ENCODE assay signal across 8 mouse cellular contexts in the genomic region with DNA sequence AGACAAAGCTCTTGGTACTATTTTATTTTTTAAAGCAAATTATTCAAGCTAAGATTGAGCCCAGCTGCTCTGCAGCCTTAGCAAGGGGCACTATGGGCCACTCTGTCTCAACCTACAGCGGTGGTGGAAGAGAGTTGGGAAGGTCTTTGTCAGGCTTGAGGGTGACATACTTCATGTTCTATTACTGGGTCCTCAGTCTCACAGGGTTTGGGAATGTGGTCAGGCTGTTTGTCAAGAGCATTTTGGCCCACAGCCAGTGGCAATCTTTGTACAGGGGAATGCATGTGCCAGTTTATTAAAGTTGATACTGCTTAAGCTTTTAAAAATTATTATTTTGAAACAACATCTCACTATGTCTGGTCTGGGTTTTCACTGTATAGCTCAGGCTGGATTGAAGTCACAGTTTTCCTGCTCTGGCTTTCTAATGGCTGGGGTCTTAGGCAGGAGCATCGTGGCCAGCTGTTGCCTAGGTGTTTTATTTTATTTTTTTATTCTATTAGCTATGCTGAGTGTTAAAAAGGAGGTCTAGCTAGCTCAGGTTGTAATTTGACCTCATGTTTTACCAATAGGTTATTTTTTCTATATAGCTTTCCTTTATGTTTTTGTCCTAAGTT. TPM values are rescaled to one million over a fixed set of nuclear protein-coding genes. Genes with fewer than 3 reads are reported as not detected.
DNase-seq lines count a peak whose midpoint lies in the region; ATAC-seq and TF ChIP-seq lines count a peak whose summit lies in the region.

No protein-coding gene starts in this region.

- no peak overlapping the region for H3K9ac ChIP-seq in hindbrain, embryonic 16.5 days (ENCODE audit: low read depth, low read length)
- H3K9ac ChIP-seq in stomach, postnatal 0 days (ENCODE audit: low read length), result no peak overlapping the region

- WGBS in hindbrain, embryonic 16.5 days, result 54% methylated on average over 2 of the region's 2 CpGs
- 56% methylated on average over 2 of the region's 2 CpGs for WGBS in stomach, postnatal 0 days

- no peak overlapping the region for H3K4me2 ChIP-seq in hindbrain, embryonic 16.5 days (ENCODE audit: low read length)
- H3K4me2 ChIP-seq in stomach, postnatal 0 days (replicated peaks; ENCODE audit: low read depth), result no peak overlapping the region

- TF ChIP-seq EP300 in stomach, postnatal 0 days (optimal IDR thresholded peaks at IDR 0.05), result no peak

- H3K36me3 ChIP-seq in hindbrain, embryonic 16.5 days (ENCODE audit: control insufficient read depth, insufficient read depth, low read length), result no peaks in the 10 kb centered on the region
- H3K36me3 ChIP-seq in stomach, postnatal 0 days (ENCODE audit: control insufficient read depth, insufficient read depth, low read length), result no peaks in the 10 kb centered on the region

- no peaks in the 10 kb centered on the region for H3K27me3 ChIP-seq in hindbrain, embryonic 16.5 days (replicated peaks; ENCODE audit: control insufficient read depth, insufficient read depth, low read length)
- no peaks in the 10 kb centered on the region for H3K27me3 ChIP-seq in stomach, postnatal 0 days (ENCODE audit: control insufficient read depth, insufficient read depth, low read length)

- DNase-seq in cerebellum, adult 9-10 months, result peak; percentile 18
- no peak for DNase-seq in cerebellum, adult 9-11 months
- peak; percentile 12 for DNase-seq in ovary, postnatal 36 days (ENCODE audit: low spot score)
- no peak for DNase-seq in ovary, postnatal 10 days (ENCODE audit: low spot score)
- DNase-seq in stomach, postnatal 0 days (ENCODE audit: low spot score), result peak; percentile 27
- DNase-seq in urinary bladder, adult 18-20 months (ENCODE audit: low spot score in 2 of 2), result no peak
- DNase-seq in ovary, adult 18-20 months (ENCODE audit: low spot score), result no peak

- H3K4me3 ChIP-seq in hindbrain, embryonic 16.5 days (ENCODE audit: low read length), result no peak overlapping the region
- H3K4me3 ChIP-seq in stomach, postnatal 0 days (ENCODE audit: low read depth, low read length), result no peak overlapping the region

- no peaks in the 10 kb centered on the region for H3K4me1 ChIP-seq in hindbrain, embryonic 16.5 days (ENCODE audit: control insufficient read depth, insufficient read depth, low read depth, low read length)
- 0 out of 2 replicates have a peak, but pooled peaks cover 2% of the 10 kb centered on the region for H3K4me1 ChIP-seq in stomach, postnatal 0 days (replicated peaks; ENCODE audit: control insufficient read depth, insufficient read depth)

- ATAC-seq in hindbrain, embryonic 16.5 days, result peak; percentile 57
- ATAC-seq in stomach, postnatal 0 days (ENCODE audit: low FRiP score, low TSS enrichment), result no peak

- H3K9me3 ChIP-seq in hindbrain, embryonic 16.5 days (ENCODE audit: control insufficient read depth, low read length), result no peaks in the 10 kb centered on the region
- no peaks in the 10 kb centered on the region for H3K9me3 ChIP-seq in stomach, postnatal 0 days (ENCODE audit: control insufficient read depth, low read length)

- no peak for TF ChIP-seq CTCF in stomach, postnatal 0 days (IDR thresholded peaks at IDR 0.05; ENCODE audit: low read depth)

- no peak overlapping the region for H3K27ac ChIP-seq in hindbrain, embryonic 16.5 days (ENCODE audit: low read depth, low read length)
- H3K27ac ChIP-seq in stomach, postnatal 0 days (replicated peaks), result no peak overlapping the region

RNA-seq across cellular contexts. Expression of gene Dip2c, which starts 37.9 kb away (rescaled TPM):
- 10.5 and 12.1 TPM in 2 replicates for polyA plus RNA-seq in hindbrain, embryonic 16.5 days (2015; fragmentation: Nextera tagmentation; extraction: Ambion mirVana)
- polyA plus RNA-seq in stomach, postnatal 0 days (2015; fragmentation: Nextera tagmentation; extraction: Ambion mirVana), result 2.6 and 2.9 TPM in 2 replicates

Comparison
In these comparisons a context has a peak if more than half of its experiments do, and no peak if none do; other contexts are left out.
1. DNase-seq: peak in cerebellum, adult 9-10 months (single experiment), ovary, postnatal 36 days (single experiment) and stomach, postnatal 0 days (single experiment); none in cerebellum, adult 9-11 months (single experiment), ovary, postnatal 10 days (single experiment), urinary bladder, adult 18-20 months (0 of 2) and ovary, adult 18-20 months (single experiment).